Mouse (Mus musculus) midbrain, postnatal 0 days (tissue): ENCODE data around the gene Gjb5. TPM values are rescaled to one million over a fixed set of nuclear protein-coding genes. Genes with fewer than 3 reads are reported as not detected.

Source experiments
- ATAC-seq: fragments of 200-750 bp; cut with Nextera tagmentation; 2 replicates; pipeline ENCODE4 v1.8.0; 2017; ENCODE audit warnings: moderate number of reproducible peaks, mild to moderate bottlenecking, moderate TSS enrichment, moderate library complexity; ENCODE audit not compliant: low FRiP score
- DNase-seq: peaks from one replicate; pipeline ENCODE4 v3.0.0-alpha.2; 2015; ENCODE audit warnings: low spot score
- H3K27ac ChIP-seq: fragments of 300-500 bp; sonication (generic); 2 replicates; pipeline ENCODE4 v1.5.1; 2014; ENCODE audit warnings: low read depth, mild to moderate bottlenecking, low read length, mixed read lengths
- H3K27me3 ChIP-seq: fragments of 300-500 bp; sonication (generic); 2 replicates; pipeline ENCODE4 v1.6.1; 2014; ENCODE audit warnings: low read length, control low read depth, mixed read lengths; ENCODE audit not compliant: insufficient read depth
- H3K36me3 ChIP-seq: fragments of 300-500 bp; sonication (generic); 2 replicates; pipeline ENCODE4 v1.6.1; 2014; ENCODE audit warnings: low read length, control low read depth, mixed read lengths; ENCODE audit not compliant: insufficient read depth
- H3K4me1 ChIP-seq: fragments of 300-500 bp; sonication (generic); 2 replicates; pipeline ENCODE4 v1.6.1; 2014; ENCODE audit warnings: mild to moderate bottlenecking, control low read depth, antibody characterized with exemption, low read length, mixed read lengths; ENCODE audit not compliant: insufficient read depth
- H3K4me2 ChIP-seq: fragments of 300-500 bp; sonication (generic); 2 replicates; pipeline ENCODE4 v1.6.1; 2014; ENCODE audit warnings: low read depth, mild to moderate bottlenecking, low read length, mixed read lengths; ENCODE audit not compliant: poor library complexity, severe bottlenecking
- H3K4me3 ChIP-seq: fragments of 300-500 bp; sonication (generic); 2 replicates; pipeline ENCODE4 v1.5.1; 2014; ENCODE audit warnings: low read depth, mild to moderate bottlenecking, low read length, moderate library complexity
- H3K9ac ChIP-seq: fragments of 300-500 bp; sonication (generic); replicated peaks from 2 replicates; pipeline ENCODE4 v1.6.1; 2014; ENCODE audit warnings: mild to moderate bottlenecking, low read length, moderate library complexity, mixed read lengths; ENCODE audit not compliant: poor library complexity, severe bottlenecking
- H3K9me3 ChIP-seq: fragments of 300-500 bp; sonication (generic); 2 replicates; pipeline ENCODE4 v1.6.1; 2016; ENCODE audit warnings: low read length, control low read depth
- CTCF ChIP-seq: IDR thresholded peaks from 2 replicates; pipeline ENCODE4 v1.5.1; 2016; ENCODE audit warnings: antibody characterized with exemption, mild to moderate bottlenecking
- WGBS: fragments of 180-500 bp; shearing (Covaris S2); extraction: QIAGEN DNeasy Blood & Tissue Kit; methylation state at CpG from one replicate; pipeline ENCODE4 v1.1.7; 2014; 5-methylcytosine and 5-hydroxymethylcytosine counted together
- polyA plus RNA-seq: library from polyadenylated mRNA; unstranded; fragments of >200 nt; fragmentation: Nextera tagmentation; extraction: Ambion mirVana; gene quantifications from 2 replicates; pipeline ENCODE4 v1.2.1, GENCODE M21; 2015
- total RNA-seq: library from RNA; depleted of rRNA; stranded (reverse); fragments of >200 nt; gene quantifications from 2 replicates; pipeline ENCODE4 v1.2.3, GENCODE M21; 2014

Gene Gjb5
- total and polyA plus RNA-seq, 2 experiments from 2014 or later: 0.35 to 0.49 TPM

GRCm38 (mm10) chr4:127329751-127330150 lies 28.2 kb downstream of the Gjb5 start:
- H3K4me1 ChIP-seq: peaks cover 8% of the 10 kb centered on the region; the same call in 1 of the 2 replicates
- peak overlapping the region; percentile 58 for H3K4me2 ChIP-seq
- DNase-seq (no peak), ATAC-seq (no peak)
- TF ChIP-seq CTCF: no peak
- H3K9ac ChIP-seq: no peak overlapping the region
- H3K4me3 ChIP-seq: peak overlapping the region; percentile 29
- no peak overlapping the region for H3K27ac ChIP-seq
- no peaks in the 10 kb centered on the region for H3K9me3 ChIP-seq
- peaks cover 24% of the 10 kb centered on the region for H3K27me3 ChIP-seq
- H3K36me3 ChIP-seq: no peaks in the 10 kb centered on the region
- WGBS: 2% methylated on average over 13 of the region's 13 CpGs

- H3K4me1 ChIP-seq: peaks cover 8% of the 10 kb centered on the region; the same call in 1 of the 2 replicates
- no peaks in the 10 kb centered on the region for H3K36me3 ChIP-seq
- no peak for TF ChIP-seq CTCF
- H3K9me3 ChIP-seq: no peaks in the 10 kb centered on the region
- peaks cover 24% of the 10 kb centered on the region for H3K27me3 ChIP-seq
- no peak for DNase-seq
- no peak overlapping the region for H3K4me2 ChIP-seq
- no peak overlapping the region for H3K9ac ChIP-seq
- WGBS: 10% methylated on average over 3 of the region's 3 CpGs
- no peak overlapping the region for H3K4me3 ChIP-seq
- ATAC-seq: no peak
- H3K27ac ChIP-seq: no peak overlapping the region
Observed at GRCm38 (mm10) chr4:127329046-127329445, 28.9 kb downstream of the Gjb5 start.

- DNase-seq (no peak), ATAC-seq (no peak)
- WGBS: 74% methylated on average over 7 of the region's 7 CpGs
- no peak for TF ChIP-seq CTCF
- no peak overlapping the region for H3K9ac ChIP-seq
- no peaks in the 10 kb centered on the region for H3K9me3 ChIP-seq
- H3K27me3 ChIP-seq: peaks cover 24% of the 10 kb centered on the region
- H3K4me3 ChIP-seq: no peak overlapping the region
- H3K36me3 ChIP-seq: no peaks in the 10 kb centered on the region
- no peak overlapping the region for H3K4me2 ChIP-seq
- H3K4me1 ChIP-seq: peaks cover 8% of the 10 kb centered on the region; the same call in 1 of the 2 replicates
- no peak overlapping the region for H3K27ac ChIP-seq
Observed at GRCm38 (mm10) chr4:127328378-127328777, 29.6 kb downstream of the Gjb5 start.

GRCm38 (mm10) chr4:127327749-127328148 lies 30.2 kb downstream of the Gjb5 start:
- 79% methylated on average over 6 of the region's 6 CpGs for WGBS

GRCm38 (mm10) chr4:127327258-127327657 lies 30.7 kb downstream of the Gjb5 start:
- no peak for DNase-seq
- H3K4me1 ChIP-seq: peaks cover 8% of the 10 kb centered on the region; the same call in 1 of the 2 replicates
- no peak overlapping the region for H3K4me3 ChIP-seq
- no peaks in the 10 kb centered on the region for H3K36me3 ChIP-seq
- no peak for TF ChIP-seq CTCF
- peaks cover 24% of the 10 kb centered on the region for H3K27me3 ChIP-seq
- H3K4me2 ChIP-seq: no peak overlapping the region
- H3K9me3 ChIP-seq: no peaks in the 10 kb centered on the region
- H3K27ac ChIP-seq: no peak overlapping the region
- 79% methylated on average over 7 of the region's 7 CpGs for WGBS
- H3K9ac ChIP-seq: no peak overlapping the region
- ATAC-seq: no peak

More at GRCm38 (mm10) chr4:127327749-127328148, 30.2 kb downstream of the Gjb5 start:
- Histone ChIP-seq H3K9me3 (no peaks in the 10 kb centered on the region), H3K27ac (no peak overlapping the region), H3K4me3 (no peak overlapping the region), H3K4me1 (peaks cover 8% of the 10 kb centered on the region; the same call in 1 of the 2 replicates), H3K9ac (no peak overlapping the region), H3K27me3 (peaks cover 24% of the 10 kb centered on the region), H3K4me2 (no peak overlapping the region), H3K36me3 (no peaks in the 10 kb centered on the region)
- DNase-seq (no peak), ATAC-seq (no peak)
- no peak for TF ChIP-seq CTCF

GRCm38 (mm10) chr4:127325276-127325675 lies 32.7 kb downstream of the Gjb5 start:
- Histone ChIP-seq H3K27me3 (peaks cover 12% of the 10 kb centered on the region), H3K4me1 (no peaks in the 10 kb centered on the region), H3K36me3 (no peaks in the 10 kb centered on the region), H3K9ac (no peak overlapping the region), H3K4me3 (no peak overlapping the region), H3K27ac (no peak overlapping the region), H3K9me3 (no peaks in the 10 kb centered on the region), H3K4me2 (no peak overlapping the region)
- WGBS: 86% methylated on average over 5 of the region's 5 CpGs
- DNase-seq: no peak
- no peak for ATAC-seq
- no peak for TF ChIP-seq CTCF
